Mouse (Mus musculus): Measurements from ENCODE around the gene Slitrk3.

Gene Slitrk3

DNA sequence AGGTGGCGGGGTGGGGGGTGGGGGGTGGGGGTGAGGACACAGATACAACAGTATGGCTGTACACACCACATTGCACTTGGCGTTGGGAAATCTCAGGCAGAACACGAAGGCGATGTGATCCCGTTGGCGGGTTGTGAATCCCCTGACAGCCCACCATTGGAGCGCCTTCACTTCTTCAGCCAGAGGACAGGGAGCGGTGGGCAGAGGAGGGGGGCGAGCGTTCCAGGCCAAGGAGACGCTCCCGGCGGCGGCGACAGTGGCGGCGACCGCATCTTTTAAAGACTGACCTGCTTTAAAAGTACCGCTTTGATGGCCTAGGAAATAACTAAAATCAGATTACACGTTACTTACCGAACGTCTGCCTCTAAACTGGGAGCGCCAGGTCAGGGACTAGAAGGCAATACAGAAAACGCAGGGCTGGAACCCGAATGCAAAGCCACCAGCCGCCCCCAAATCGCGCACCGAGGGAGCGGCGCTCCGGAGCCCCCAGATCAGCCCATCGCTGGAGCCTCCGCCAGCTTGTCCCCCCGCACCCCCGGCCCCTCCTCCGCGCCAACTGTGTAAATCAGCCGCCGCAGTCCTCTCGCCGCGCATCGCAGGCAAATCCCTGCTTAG, at the start of gene Slitrk3:
Gene Slitrk3 (minus strand): TSS at position 607 of the 615 bp plus-strand sequence.
- TF ChIP-seq GATA4 (IDR thresholded peaks at IDR 0.05; ENCODE audit: insufficient replicate concordance, low read length) = no peak

DNA sequence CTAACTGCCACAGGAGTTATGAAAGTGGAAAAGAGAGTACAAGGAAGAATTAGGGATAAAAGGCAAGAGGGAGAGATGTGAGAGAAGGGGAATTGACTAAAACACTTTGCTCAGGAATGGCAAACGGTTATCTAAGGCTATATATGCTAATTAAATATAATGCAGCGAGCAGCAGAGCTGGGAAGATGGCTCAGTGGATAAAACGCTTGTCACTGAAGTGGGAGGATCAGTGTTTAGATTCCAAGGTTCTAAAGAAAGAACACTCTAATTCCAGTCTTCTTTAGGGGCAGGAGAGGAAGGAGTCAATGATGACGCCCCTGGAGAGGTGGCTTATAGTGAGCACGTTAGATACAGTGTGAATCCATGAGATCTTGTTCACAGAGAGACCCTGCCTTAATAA, 27.0 kb upstream of the Slitrk3 start:
- no peak for TF ChIP-seq GATA4 (IDR thresholded peaks at IDR 0.05; ENCODE audit: insufficient replicate concordance, low read length)

DNA sequence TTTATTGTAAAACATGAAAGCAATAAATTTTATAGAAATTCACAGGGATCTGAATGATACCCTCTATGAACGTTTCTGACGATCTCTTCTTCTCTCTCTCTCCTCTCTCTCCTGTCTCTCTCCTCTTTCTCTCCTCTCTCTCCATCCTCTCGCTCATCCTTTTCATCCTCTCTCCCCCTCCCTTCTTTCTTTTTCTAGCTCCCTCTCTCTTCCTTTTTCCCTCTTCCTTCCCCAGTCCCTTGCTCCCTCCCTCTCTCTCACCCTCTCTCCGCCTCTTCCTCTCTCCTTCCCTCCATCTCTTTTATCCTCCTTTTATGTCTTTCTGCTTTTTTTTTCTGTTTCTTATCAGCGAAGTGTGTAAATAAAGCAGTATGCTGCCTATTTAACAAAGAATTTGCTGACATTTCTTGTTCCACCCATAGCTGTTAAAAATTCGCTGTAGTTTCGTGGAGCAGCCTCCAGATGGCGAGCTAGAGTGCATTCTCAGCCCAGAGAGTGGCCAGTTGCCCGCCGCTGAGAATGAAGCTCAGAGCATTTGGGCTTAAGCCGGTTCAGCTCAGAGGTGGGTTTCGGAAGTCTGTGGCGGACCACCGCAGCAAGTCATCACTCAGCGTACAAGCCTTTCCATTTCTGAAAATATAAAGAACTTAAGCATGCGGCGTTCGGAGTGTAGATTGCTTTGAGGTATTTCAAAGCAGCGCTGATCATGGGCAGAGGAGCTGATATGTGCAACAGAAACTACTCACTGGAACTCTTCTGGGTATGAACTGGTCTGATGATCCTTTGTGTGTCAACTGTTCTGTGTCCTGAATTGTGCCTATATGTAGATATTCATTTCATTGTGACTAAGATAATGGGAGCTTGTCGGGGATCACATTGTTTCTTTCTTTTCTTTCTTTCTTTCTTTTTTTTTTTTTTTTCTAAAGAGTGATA, 8.5 kb upstream of the Slitrk3 start:
- TF ChIP-seq GATA4 (IDR thresholded peaks at IDR 0.05; ENCODE audit: insufficient replicate concordance, low read length) = no peak

DNA sequence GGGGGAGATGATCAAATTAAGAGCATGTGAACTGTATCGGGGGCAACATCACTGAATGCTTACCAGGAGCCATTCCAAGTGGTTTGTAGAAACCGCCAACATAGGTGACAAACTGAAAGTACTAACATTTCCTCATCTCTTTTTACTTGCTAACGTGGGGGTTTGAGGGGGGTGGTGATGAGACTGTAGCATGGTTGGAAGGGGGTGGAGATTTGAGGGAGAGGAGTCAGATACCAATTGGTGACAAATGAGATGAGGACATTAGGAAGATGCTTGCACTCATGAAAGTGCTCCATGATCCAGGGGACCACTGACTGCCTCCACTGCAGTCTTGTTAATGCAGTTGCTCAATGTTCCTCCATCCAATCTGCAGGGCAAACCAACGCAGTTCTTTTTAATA, 587 bp upstream of the Slitrk3 start:
- no peak for TF ChIP-seq GATA4 (IDR thresholded peaks at IDR 0.05; ENCODE audit: insufficient replicate concordance, low read length)

DNA sequence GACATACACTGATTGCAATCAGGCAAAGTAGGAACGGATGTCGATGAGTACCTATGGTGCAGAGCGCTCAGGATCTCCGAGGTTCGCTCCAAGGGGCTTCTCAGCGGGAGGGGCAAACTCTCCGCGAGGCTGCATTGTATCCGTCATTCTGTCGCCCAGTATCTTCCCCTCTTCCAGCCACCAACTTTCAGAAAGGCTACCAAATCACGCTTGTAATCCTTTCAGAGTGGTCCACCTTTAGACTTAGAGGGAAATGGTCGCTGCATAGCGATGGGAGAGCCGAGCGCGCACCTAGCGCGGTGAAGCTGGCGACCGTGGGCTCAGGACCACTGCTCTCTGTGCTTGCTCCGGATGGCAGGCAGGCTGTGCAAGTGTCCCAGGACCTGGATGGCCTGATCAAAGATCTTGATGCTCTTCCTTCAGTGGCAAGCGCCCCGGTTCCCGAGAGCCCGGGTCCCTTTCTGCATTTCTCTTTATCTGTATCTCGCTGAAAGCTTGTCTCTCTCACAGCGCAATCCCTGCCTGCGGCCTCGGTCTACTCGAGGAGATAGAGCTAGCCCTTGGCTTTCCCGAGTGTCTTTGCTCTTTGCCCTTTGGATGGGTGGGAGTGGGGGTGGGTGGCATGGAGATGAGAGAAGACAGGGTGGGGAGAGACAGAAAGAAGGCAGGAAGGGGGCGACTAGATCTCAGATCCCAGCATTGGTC, 959 bp downstream of the Slitrk3 start:
- TF ChIP-seq GATA4 (IDR thresholded peaks at IDR 0.05; ENCODE audit: insufficient replicate concordance, low read length) = no peak

DNA sequence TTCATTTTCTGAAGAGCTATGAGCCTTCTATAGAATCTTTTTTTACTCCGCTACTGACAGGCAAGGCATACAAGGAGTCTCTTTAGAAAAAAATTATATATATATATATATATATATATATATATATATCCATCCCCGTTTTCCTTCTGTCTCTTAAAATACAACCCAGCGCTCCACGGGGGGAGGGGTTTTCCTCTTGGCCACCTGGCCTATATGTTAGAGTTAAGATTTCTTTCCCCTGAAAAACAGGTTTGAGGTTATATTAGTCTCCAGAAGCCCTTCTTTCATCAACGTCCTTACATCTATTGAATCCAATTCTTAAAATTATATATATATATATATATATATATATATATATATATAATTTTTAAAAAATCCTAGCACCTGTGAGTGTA, 1.6 kb downstream of the Slitrk3 start:
- TF ChIP-seq GATA4 (IDR thresholded peaks at IDR 0.05; ENCODE audit: insufficient replicate concordance, low read length) = no peak

DNA sequence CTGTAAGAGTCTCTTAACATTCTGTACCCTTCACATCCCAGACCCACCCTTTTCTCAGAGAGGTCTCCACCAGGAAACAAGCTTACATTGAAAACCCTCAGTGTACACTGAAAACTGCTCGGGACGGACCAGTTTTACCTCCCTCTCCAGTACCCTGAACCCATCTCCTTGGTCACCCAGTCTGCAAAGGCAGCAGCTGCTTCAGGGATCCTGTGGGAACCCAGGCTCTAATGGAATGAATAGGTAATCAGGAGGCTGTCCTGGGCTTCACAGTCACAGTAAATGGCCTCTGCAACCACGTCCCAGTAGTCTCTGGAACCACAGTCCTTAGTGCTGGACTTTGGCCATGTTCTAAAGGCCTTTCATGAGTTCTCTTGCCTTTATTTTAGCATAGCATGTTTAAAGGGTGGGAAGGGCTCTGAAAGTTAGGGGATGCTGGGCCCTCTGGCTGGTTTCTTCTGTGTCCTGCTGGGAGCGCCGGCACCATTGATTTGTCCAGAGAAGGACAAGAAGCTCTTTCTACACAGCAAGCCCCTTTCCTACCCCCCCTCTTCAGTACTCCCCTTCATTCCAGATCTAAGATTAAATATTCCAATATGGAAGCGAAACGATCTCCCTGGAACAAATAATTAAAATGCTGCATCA, 2.1 kb downstream of the Slitrk3 start:
- no peak for TF ChIP-seq GATA4 (IDR thresholded peaks at IDR 0.05; ENCODE audit: insufficient replicate concordance, low read length)

DNA sequence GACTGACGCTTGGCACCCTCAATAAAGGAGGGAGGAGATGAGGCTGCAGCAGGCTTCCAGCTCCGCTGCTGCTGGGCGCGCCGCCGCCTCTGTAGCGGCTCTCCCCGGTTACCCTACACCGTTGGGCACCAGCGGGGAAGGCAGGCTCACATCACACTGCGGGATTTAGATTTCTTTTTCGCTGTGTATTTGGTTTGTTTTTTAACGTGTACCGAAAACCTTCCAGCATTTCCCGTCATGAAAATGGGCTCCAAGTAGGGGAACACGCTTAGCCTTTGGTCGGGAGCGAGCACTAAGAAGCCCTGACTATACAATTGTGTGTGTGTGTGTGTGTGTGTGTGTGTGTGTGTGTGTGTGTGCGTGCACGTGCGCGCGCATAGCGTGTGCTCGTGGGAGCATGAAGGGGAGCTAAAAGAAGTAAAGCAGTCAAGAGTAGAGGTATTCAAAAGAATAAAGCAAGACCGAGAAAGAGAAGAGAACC, 4.1 kb downstream of the Slitrk3 start:
- no peak for TF ChIP-seq GATA4 (IDR thresholded peaks at IDR 0.05; ENCODE audit: insufficient replicate concordance, low read length)

DNA sequence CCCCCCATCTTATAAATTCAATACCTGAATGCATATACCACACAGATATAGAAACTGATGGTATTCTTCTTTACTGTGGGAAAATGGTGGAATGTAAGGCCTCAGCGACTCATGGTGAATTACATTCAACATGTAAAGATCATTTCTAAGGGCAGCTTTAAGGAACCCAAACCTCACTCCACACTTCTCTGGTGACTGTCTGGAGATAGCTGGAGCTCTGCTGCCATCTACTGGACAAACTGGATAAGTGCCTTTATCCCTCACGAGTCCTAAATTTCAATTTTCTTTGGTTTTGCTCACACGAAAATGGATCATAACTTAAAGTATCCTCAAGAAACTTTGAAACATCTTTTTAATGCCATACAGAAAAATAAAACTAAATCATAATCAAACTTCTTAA, 11.4 kb downstream of the Slitrk3 start:
- TF ChIP-seq GATA4 (IDR thresholded peaks at IDR 0.05; ENCODE audit: insufficient replicate concordance, low read length) = no peak

DNA sequence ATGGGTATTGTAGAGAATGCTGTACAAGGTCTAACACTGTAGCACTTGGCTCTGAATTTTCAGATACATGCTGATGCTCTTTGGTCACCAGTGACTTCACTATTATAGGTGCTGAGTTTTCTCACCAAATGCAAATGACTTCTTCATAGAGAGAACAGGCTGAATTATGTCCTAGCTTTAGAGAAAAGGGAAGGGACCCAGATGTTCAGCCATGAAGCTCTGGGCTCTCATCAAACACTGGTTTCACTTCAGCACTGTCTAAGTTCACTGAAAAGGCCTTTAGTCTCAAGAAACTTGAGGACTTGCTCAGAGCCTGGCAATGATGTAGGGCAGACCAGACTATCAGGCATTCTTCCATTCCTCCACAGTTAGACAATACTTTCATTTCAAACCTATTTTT, 15.3 kb downstream of the Slitrk3 start:
- TF ChIP-seq GATA4 (IDR thresholded peaks at IDR 0.05; ENCODE audit: insufficient replicate concordance, low read length) = no peak

DNA sequence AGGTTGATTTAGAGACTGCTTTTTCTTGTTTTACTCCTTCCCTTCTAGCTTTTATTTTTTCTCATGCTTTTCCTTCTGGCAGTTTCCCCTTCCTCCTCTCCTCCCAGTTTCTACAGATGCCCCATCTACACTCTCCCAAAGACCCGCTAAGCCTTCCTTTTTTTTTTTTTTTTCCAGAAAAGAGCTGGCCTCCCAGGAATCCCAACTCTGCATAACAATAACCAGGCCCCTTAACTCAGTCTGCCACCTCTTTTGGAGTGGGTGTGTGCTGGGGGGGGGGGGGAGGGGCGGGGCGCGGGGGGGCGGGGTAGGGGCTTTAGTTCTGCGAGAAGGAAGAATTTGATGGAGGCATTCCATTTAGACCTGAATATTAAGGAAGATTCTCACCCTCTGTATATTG, 51.6 kb downstream of the Slitrk3 start:
- TF ChIP-seq GATA4 (IDR thresholded peaks at IDR 0.05; ENCODE audit: insufficient replicate concordance, low read length) = no peak

DNA sequence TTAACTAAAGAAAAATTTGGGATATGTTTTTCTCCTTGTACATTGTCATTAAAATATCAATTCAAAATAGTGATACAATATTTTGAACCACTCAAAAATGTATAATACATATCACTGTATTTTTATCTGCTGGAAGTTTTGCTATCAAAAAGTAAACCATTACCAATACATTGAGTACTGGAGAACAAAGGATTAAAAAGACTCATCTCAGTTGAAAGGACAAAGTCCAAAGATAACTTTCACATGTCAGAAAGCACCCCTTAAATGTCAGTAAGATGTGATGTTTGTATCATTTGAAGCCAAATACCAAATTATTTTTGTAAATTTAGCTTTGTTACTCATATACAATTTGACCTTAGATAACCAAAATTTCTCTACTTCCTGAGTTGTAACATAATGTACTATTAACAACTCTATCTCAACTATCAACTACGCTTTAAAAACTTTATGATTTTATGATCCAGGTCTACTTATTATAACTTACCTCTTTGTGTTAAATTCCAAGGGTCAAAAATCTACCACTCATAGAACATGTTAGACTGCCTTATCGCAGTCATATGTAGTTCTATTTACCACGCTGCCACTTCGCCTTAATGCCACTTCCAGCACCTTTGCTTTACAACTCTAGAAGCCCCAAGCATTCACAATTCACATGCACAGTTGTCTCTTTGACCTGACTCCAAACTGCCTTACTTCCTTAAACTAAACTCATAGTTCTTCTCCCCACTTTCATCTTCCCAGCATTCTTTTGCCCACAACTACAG, 54.5 kb downstream of the Slitrk3 start:
- no peak for TF ChIP-seq GATA4 (IDR thresholded peaks at IDR 0.05; ENCODE audit: insufficient replicate concordance, low read length)

DNA sequence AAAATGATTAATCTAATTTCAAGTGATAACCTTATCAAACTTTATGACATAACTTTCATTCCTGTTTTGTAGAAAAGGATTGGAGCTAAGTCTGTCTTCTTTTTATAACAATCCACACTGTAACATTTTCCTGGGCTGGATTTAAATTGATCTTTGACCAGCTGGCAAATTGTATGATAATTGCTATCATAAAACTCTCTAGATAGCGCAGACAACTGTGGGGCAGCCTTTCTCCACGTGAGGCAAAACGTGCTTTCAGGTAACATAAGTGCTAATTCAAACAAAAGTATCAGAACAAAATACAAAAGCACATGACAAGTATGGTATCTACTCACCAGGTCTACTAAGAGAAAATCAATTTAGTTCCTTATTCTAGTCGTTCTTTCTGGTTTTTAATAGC, 60.1 kb downstream of the Slitrk3 start:
- TF ChIP-seq GATA4 (IDR thresholded peaks at IDR 0.05; ENCODE audit: insufficient replicate concordance, low read length) = no peak
